In genomic region chr11:4270744-4271459, GRCm38 (mm10) we compare ENCODE assay signal across 9 mouse cellular contexts. TPM values are rescaled to one million over a fixed set of nuclear protein-coding genes. Genes with fewer than 3 reads are reported as not detected.
DNase-seq lines count a peak whose midpoint lies in the region; ATAC-seq and TF ChIP-seq lines count a peak whose summit lies in the region.
"Had no signal": no experiment of that assay in that cellular context is flagged by ENCODE, and none has a peak within 500 bp of the region (broad histone marks: within the 10 kb centered on the region; RNA-seq: fewer than 3 reads in every experiment).

No protein-coding gene starts in this region.

- peak; percentile 50; the same call in 1 of the 2 replicates for ATAC-seq in hindbrain, postnatal 0 days
- ATAC-seq in hindbrain, embryonic 11.5 days (ENCODE audit: low FRiP score): no peak
- peak; percentile 44; the same call in 1 of the 2 replicates for ATAC-seq in lung, embryonic 15.5 days (ENCODE audit: borderline replicate concordance, extremely low read depth, low FRiP score, low TSS enrichment)

- 29% methylated on average over 19 of the region's 20 CpGs for WGBS in hindbrain, postnatal 0 days
- WGBS in hindbrain, embryonic 11.5 days: 24% methylated on average over 20 of the region's 20 CpGs
- 30% methylated on average over 20 of the region's 20 CpGs for WGBS in lung, embryonic 15.5 days

- no peaks in the 10 kb centered on the region for H3K79me2 ChIP-seq in MEL (ENCODE audit: control insufficient read depth, insufficient read depth, low read length, poor library complexity)

- no peaks in the 10 kb centered on the region for H3K9me3 ChIP-seq in hindbrain, postnatal 0 days (ENCODE audit: low read length)
- no peaks in the 10 kb centered on the region for H3K9me3 ChIP-seq in hindbrain, embryonic 11.5 days (ENCODE audit: control insufficient read depth, low read length)
- no peaks in the 10 kb centered on the region for H3K9me3 ChIP-seq in MEL (replicated peaks; ENCODE audit: insufficient read depth, low read length)
- H3K9me3 ChIP-seq in lung, embryonic 15.5 days: no peaks in the 10 kb centered on the region
- H3K9me3 ChIP-seq: limb, embryonic 13.5 days had no signal

- H3K27me3 ChIP-seq in hindbrain, postnatal 0 days (ENCODE audit: insufficient read depth, low read length): peaks cover 12% of the 10 kb centered on the region
- peaks cover 23% of the 10 kb centered on the region for H3K27me3 ChIP-seq in hindbrain, embryonic 11.5 days (ENCODE audit: control insufficient read depth, insufficient read depth, low read length)
- peaks cover 4% of the 10 kb centered on the region in 2 experiments; a peak in 3 of 4 replicates for H3K27me3 ChIP-seq in MEL (ENCODE audit: control insufficient read depth in 1 of 2, insufficient read depth in 2 of 2, low read length in 2 of 2)
- peaks cover 42% of the 10 kb centered on the region for H3K27me3 ChIP-seq in lung, embryonic 15.5 days

- H3K4me3 ChIP-seq in hindbrain, postnatal 0 days (ENCODE audit: low read length): no peak overlapping the region
- no peak overlapping the region for H3K4me3 ChIP-seq in hindbrain, embryonic 11.5 days (ENCODE audit: low read depth, low read length)
- H3K4me3 ChIP-seq in MEL (ENCODE audit: control insufficient read depth in 1 of 2, insufficient read depth in 1 of 2, low read depth in 2 of 2, low read length in 2 of 2): no peak overlapping the region
- H3K4me3 ChIP-seq in lung, embryonic 15.5 days: no peak overlapping the region
- H3K4me3 ChIP-seq: limb, embryonic 13.5 days had no signal

- peak; percentile 38 for DNase-seq in hindbrain, postnatal 0 days (ENCODE audit: low spot score)
- no peak for DNase-seq in hindbrain, embryonic 11.5 days (ENCODE audit: low spot score)
- peak; percentile 62 for DNase-seq in MEL (ENCODE audit: low read depth, low spot score)
- DNase-seq in gastrocnemius, adult 18-20 months (ENCODE audit: low spot score): peak; percentile 82
- no peak for DNase-seq in thymus, postnatal 0 days (ENCODE audit: low spot score)
- no peak for DNase-seq in cerebellum, adult 8-10 months
- no peak for DNase-seq in left cerebral cortex, adult 9 months (ENCODE audit: low spot score in 2 of 2)

- no peak for TF ChIP-seq POLR2A in MEL (IDR thresholded peaks at IDR 0.05; ENCODE audit: control insufficient read depth in 1 of 2, insufficient read depth in 1 of 2, low read depth in 1 of 2, low read length in 2 of 2, poor library complexity in 1 of 2)

- H3K27ac ChIP-seq in hindbrain, postnatal 0 days: peak overlapping the region; percentile 29; the same call in 1 of the 2 replicates
- H3K27ac ChIP-seq in hindbrain, embryonic 11.5 days (ENCODE audit: low read depth, low read length): no peak overlapping the region
- H3K27ac ChIP-seq in MEL (ENCODE audit: control insufficient read depth, low read depth, low read length): no peak overlapping the region
- no peak overlapping the region for H3K27ac ChIP-seq in lung, embryonic 15.5 days
- H3K27ac ChIP-seq: limb, embryonic 13.5 days had no signal

- no peaks in the 10 kb centered on the region for H3K4me1 ChIP-seq in hindbrain, postnatal 0 days (ENCODE audit: insufficient read depth, low read length)
- H3K4me1 ChIP-seq in hindbrain, embryonic 11.5 days (replicated peaks; ENCODE audit: control insufficient read depth, insufficient read depth, low read length): no peaks in the 10 kb centered on the region
- H3K4me1 ChIP-seq in MEL (ENCODE audit: control insufficient read depth in 1 of 2, insufficient read depth in 2 of 2, low read length in 2 of 2): no peaks in the 10 kb centered on the region
- H3K4me1 ChIP-seq in lung, embryonic 15.5 days: peaks cover 19% of the 10 kb centered on the region

- no peaks in the 10 kb centered on the region for H3K36me3 ChIP-seq in hindbrain, postnatal 0 days (ENCODE audit: insufficient read depth, low read length)
- H3K36me3 ChIP-seq in hindbrain, embryonic 11.5 days (ENCODE audit: control insufficient read depth, insufficient read depth, low read length): no peaks in the 10 kb centered on the region
- H3K36me3 ChIP-seq in MEL (ENCODE audit: control insufficient read depth in 1 of 2, insufficient read depth in 2 of 2, low read length in 2 of 2): no peaks in the 10 kb centered on the region
- H3K36me3 ChIP-seq in lung, embryonic 15.5 days: no peaks in the 10 kb centered on the region
- H3K36me3 ChIP-seq: limb, embryonic 13.5 days had no signal

- peak; percentile 53 for TF ChIP-seq CTCF in hindbrain, postnatal 0 days (IDR thresholded peaks at IDR 0.05; ENCODE audit: low read depth)
- TF ChIP-seq CTCF in MEL (IDR thresholded peaks at IDR 0.05 in 2 of 3, conservative IDR thresholded peaks at IDR 0.05 in 1 of 3; ENCODE audit: control insufficient read depth in 1 of 3, insufficient read depth in 1 of 3, low read depth in 2 of 3, low read length in 3 of 3, poor library complexity in 1 of 3, severe bottlenecking in 1 of 3): peak; percentile 40 to 56 (median 50)

- TF ChIP-seq EP300 in MEL (IDR thresholded peaks at IDR 0.05; ENCODE audit: low read depth in 1 of 2, low read length in 2 of 2): no peak

- H3K4me2 ChIP-seq in hindbrain, postnatal 0 days (ENCODE audit: low read depth, low read length): no peak overlapping the region
- H3K4me2 ChIP-seq in hindbrain, embryonic 11.5 days (replicated peaks; ENCODE audit: low read depth, low read length): no peak overlapping the region
- H3K4me2 ChIP-seq in lung, embryonic 15.5 days: no peak overlapping the region
- H3K4me2 ChIP-seq: limb, embryonic 13.5 days had no signal

- no peak overlapping the region for H3K9ac ChIP-seq in hindbrain, postnatal 0 days (replicated peaks; ENCODE audit: low read length)
- no peak overlapping the region for H3K9ac ChIP-seq in hindbrain, embryonic 11.5 days (ENCODE audit: low read depth, low read length)
- no peak overlapping the region for H3K9ac ChIP-seq in MEL (ENCODE audit: control insufficient read depth, low read depth, low read length, poor library complexity, severe bottlenecking)
- H3K9ac ChIP-seq in lung, embryonic 15.5 days: no peak overlapping the region
- H3K9ac ChIP-seq: limb, embryonic 13.5 days had no signal

- TF ChIP-seq RAD21 in MEL (IDR thresholded peaks at IDR 0.05; ENCODE audit: low read depth, low read length): no peak

TF ChIP-seq in MEL, 35 proteins besides CTCF, POLR2A, EP300 and RAD21 (continues in another document):
- TF ChIP-seq JUND (IDR thresholded peaks at IDR 0.05; ENCODE audit: low read depth, low read length) (no peak), POLR2AphosphoS5 (IDR thresholded peaks at IDR 0.05; ENCODE audit: borderline replicate concordance, low read depth, low read length) (no peak), ELF1 (IDR thresholded peaks at IDR 0.05; ENCODE audit: low read depth, low read length) (no peak), BHLHE40 (IDR thresholded peaks at IDR 0.05; ENCODE audit: borderline replicate concordance, low read depth, low read length) (no peak), MXI1 (IDR thresholded peaks at IDR 0.05; ENCODE audit: low read depth, low read length) (no peak), ZC3H11A (IDR thresholded peaks at IDR 0.05; ENCODE audit: low read depth, low read length) (no peak), TAL1 (IDR thresholded peaks at IDR 0.05; ENCODE audit: low read length) (no peak), ETS1 (IDR thresholded peaks at IDR 0.05; ENCODE audit: low read depth, low read length) (no peak), MAZ (IDR thresholded peaks at IDR 0.05; ENCODE audit: low read depth, low read length) (no peak), CHD2 (IDR thresholded peaks at IDR 0.05; ENCODE audit: low read length) (no peak), TCF12 (IDR thresholded peaks at IDR 0.05; ENCODE audit: low read depth, low read length) (no peak), UBTF (IDR thresholded peaks at IDR 0.05; ENCODE audit: borderline replicate concordance, insufficient read depth, low read depth, low read length) (no peak), POLR2AphosphoS2 (IDR thresholded peaks at IDR 0.05; ENCODE audit: low read length) (no peak)

RNA-seq across cellular contexts. Expression of gene Lif, which starts 13.5 kb away (rescaled TPM):
- 0.21 and 0.22 TPM in 2 replicates for total RNA-seq in hindbrain, postnatal 0 days (2014; rRNA removed)
- 0.08 and 0.10 TPM in 2 replicates for polyA plus RNA-seq in hindbrain, postnatal 0 days (2015; fragmentation: Nextera tagmentation; extraction: Ambion mirVana)
- not detected in 2 replicates for polyA plus RNA-seq in hindbrain, embryonic 11.5 days (2014; fragmentation: Nextera tagmentation; extraction: Ambion mirVana)
- 0.10 and 0.27 TPM in 2 replicates for total RNA-seq in MEL (2012; rRNA removed)
- polyA plus RNA-seq in MEL (2012; ENCODE audit: insufficient read depth in 1 of 2, insufficient read length in 2 of 2, low read depth in 1 of 2, low replicate concordance in 2 of 2, missing spikeins in 1 of 2): under 1 TPM in 1 of 2 experiments, not detected in 1; 0.31 TPM
- total RNA-seq in gastrocnemius, adult 18-20 months (2021): under 1 TPM; 0.11 to 0.21 TPM
- 0.19 and 0.32 TPM in 2 replicates for polyA plus RNA-seq in lung, embryonic 15.5 days (2015; fragmentation: Nextera tagmentation; extraction: Ambion mirVana)
- 0.49 and 0.65 TPM in 2 replicates for polyA plus RNA-seq in thymus, postnatal 0 days (2015; fragmentation: Nextera tagmentation; extraction: Ambion mirVana)

RNA-seq across cellular contexts. Expression of gene Osm, which starts 34.7 kb away (rescaled TPM):
- 0.40 TPM in 1 of 2 replicates, not detected in the other for total RNA-seq in hindbrain, postnatal 0 days (2014; rRNA removed)
- 0.08 TPM in 1 of 2 replicates, not detected in the other for polyA plus RNA-seq in hindbrain, postnatal 0 days (2015; fragmentation: Nextera tagmentation; extraction: Ambion mirVana)
- not detected in 2 replicates for polyA plus RNA-seq in hindbrain, embryonic 11.5 days (2014; fragmentation: Nextera tagmentation; extraction: Ambion mirVana)
- total RNA-seq in MEL (2012; rRNA removed): 11.2 and 15.4 TPM in 2 replicates
- 10 to 100 TPM in 1 of 2 experiments, not detected in 1; 10.6 TPM for polyA plus RNA-seq in MEL (2012; ENCODE audit: insufficient read depth in 1 of 2, insufficient read length in 2 of 2, low read depth in 1 of 2, low replicate concordance in 2 of 2, missing spikeins in 1 of 2)
- total RNA-seq in gastrocnemius, adult 18-20 months (2021): not detected
- 0.09 and 0.22 TPM in 2 replicates for polyA plus RNA-seq in lung, embryonic 15.5 days (2015; fragmentation: Nextera tagmentation; extraction: Ambion mirVana)
- 2.1 and 2.6 TPM in 2 replicates for polyA plus RNA-seq in thymus, postnatal 0 days (2015; fragmentation: Nextera tagmentation; extraction: Ambion mirVana)

RNA-seq across cellular contexts. Expression of gene Castor1, which starts 52.9 kb away (rescaled TPM):
- total RNA-seq in hindbrain, postnatal 0 days (2014; rRNA removed): 20.6 and 20.7 TPM in 2 replicates
- polyA plus RNA-seq in hindbrain, postnatal 0 days (2015; fragmentation: Nextera tagmentation; extraction: Ambion mirVana): 10.6 and 12.4 TPM in 2 replicates
- polyA plus RNA-seq in hindbrain, embryonic 11.5 days (2014; fragmentation: Nextera tagmentation; extraction: Ambion mirVana): 2.1 and 3.4 TPM in 2 replicates
- 6.6 and 7.1 TPM in 2 replicates for total RNA-seq in MEL (2012; rRNA removed)
- 10 to 100 TPM in 1 of 2 experiments, not detected in 1; 11.8 TPM for polyA plus RNA-seq in MEL (2012; ENCODE audit: insufficient read depth in 1 of 2, insufficient read length in 2 of 2, low read depth in 1 of 2, low replicate concordance in 2 of 2, missing spikeins in 1 of 2)
- 1 to 10 TPM; 1.8 to 2.9 TPM for total RNA-seq in gastrocnemius, adult 18-20 months (2021)
- polyA plus RNA-seq in lung, embryonic 15.5 days (2015; fragmentation: Nextera tagmentation; extraction: Ambion mirVana): 4.0 and 6.3 TPM in 2 replicates
- 37.9 and 45.8 TPM in 2 replicates for polyA plus RNA-seq in thymus, postnatal 0 days (2015; fragmentation: Nextera tagmentation; extraction: Ambion mirVana)

Comparison
In these comparisons a context has a peak if more than half of its experiments do, and no peak if none do; other contexts are left out.
1. DNase-seq: peak in hindbrain, postnatal 0 days (single experiment), MEL (single experiment) and gastrocnemius, adult 18-20 months (single experiment); none in hindbrain, embryonic 11.5 days (single experiment), thymus, postnatal 0 days (single experiment), cerebellum, adult 8-10 months (single experiment) and left cerebral cortex, adult 9 months (0 of 2).